Mouse (Mus musculus) ES-Bruce4 (cell line): ENCODE data around the gene Samd4b.

ENCODE experiments used
- CTCF ChIP-seq: IDR thresholded peaks from one replicate; pipeline ENCODE4 v1.8.1; 2011; ENCODE audit warnings: low read depth, low read length
- EP300 ChIP-seq: IDR thresholded peaks from 2 replicates; pipeline ENCODE4 v1.6.1; 2011; ENCODE audit warnings: low read depth, low read length; ENCODE audit not compliant: insufficient read depth

GRCm38 (mm10) chr7:28378769-28379651 lies 218.9 kb downstream of the Samd4b start:
- no peak for TF ChIP-seq CTCF
- peak; percentile 61; the same call in 1 of the 2 replicates for TF ChIP-seq EP300
